Mouse (Mus musculus): ENCODE measurements at regions not wholly inside any gene's neighbourhood (a gene's known extent, or its start where the extent isn't known, plus 50 kb on each side); places are given as distances from the start of the nearest gene placed in this dataset.

- DNase-seq (ENCODE audit: low read depth, low spot score), result no peak
- Histone ChIP-seq H3K27ac (ENCODE audit: control insufficient read depth, low read depth, low read length) (no peak overlapping the region), H3K4me3 (ENCODE audit: control insufficient read depth in 1 of 2, insufficient read depth in 1 of 2, low read depth in 2 of 2, low read length in 2 of 2) (no peak overlapping the region), H3K9ac (ENCODE audit: control insufficient read depth, low read depth, low read length, poor library complexity, severe bottlenecking) (no peak overlapping the region), H3K27me3 (ENCODE audit: control insufficient read depth in 1 of 2, insufficient read depth in 2 of 2, low read length in 2 of 2) (no peaks in the 10 kb centered on the region), H3K79me2 (ENCODE audit: control insufficient read depth, insufficient read depth, low read length, poor library complexity) (no peaks in the 10 kb centered on the region), H3K36me3 (ENCODE audit: control insufficient read depth in 1 of 2, insufficient read depth in 2 of 2, low read length in 2 of 2) (no peaks in the 10 kb centered on the region), H3K4me1 (ENCODE audit: control insufficient read depth in 1 of 2, insufficient read depth in 2 of 2, low read length in 2 of 2) (no peaks in the 10 kb centered on the region), H3K9me3 (replicated peaks; ENCODE audit: insufficient read depth, low read length) (no peaks in the 10 kb centered on the region)
- TF ChIP-seq EP300 (IDR thresholded peaks at IDR 0.05; ENCODE audit: low read depth in 1 of 2, low read length in 2 of 2), result no peak
- TF ChIP-seq MXI1 (IDR thresholded peaks at IDR 0.05; ENCODE audit: low read depth, low read length), result no peak
- TF ChIP-seq TAL1 (IDR thresholded peaks at IDR 0.05; ENCODE audit: low read length), result no peak
- no peak for TF ChIP-seq CTCF (IDR thresholded peaks at IDR 0.05 in 2 of 3, conservative IDR thresholded peaks at IDR 0.05 in 1 of 3; ENCODE audit: control insufficient read depth in 1 of 3, insufficient read depth in 1 of 3, low read depth in 2 of 3, low read length in 3 of 3, poor library complexity in 1 of 3, severe bottlenecking in 1 of 3)
- no peak for TF ChIP-seq MAX (IDR thresholded peaks at IDR 0.05; ENCODE audit: low read length)
- TF ChIP-seq UBTF (IDR thresholded peaks at IDR 0.05; ENCODE audit: borderline replicate concordance, insufficient read depth, low read depth, low read length), result no peak
- TF ChIP-seq E2F4 (IDR thresholded peaks at IDR 0.05; ENCODE audit: borderline replicate concordance, low read depth, low read length), result no peak
- TF ChIP-seq MYC (IDR thresholded peaks at IDR 0.05; ENCODE audit: low read depth, low read length), result no peak
- TF ChIP-seq ZMIZ1 (IDR thresholded peaks at IDR 0.05; ENCODE audit: low read depth, low read length), result no peak
- no peak for TF ChIP-seq JUND (IDR thresholded peaks at IDR 0.05; ENCODE audit: low read depth, low read length)
- no peak for TF ChIP-seq POLR2A (IDR thresholded peaks at IDR 0.05; ENCODE audit: control insufficient read depth in 1 of 2, insufficient read depth in 1 of 2, low read depth in 1 of 2, low read length in 2 of 2, poor library complexity in 1 of 2)
- TF ChIP-seq ZKSCAN1 (IDR thresholded peaks at IDR 0.05; ENCODE audit: low read depth, low read length), result no peak
- TF ChIP-seq MYB (IDR thresholded peaks at IDR 0.05; ENCODE audit: low read depth, low read length), result no peak
- TF ChIP-seq NELFE (IDR thresholded peaks at IDR 0.05; ENCODE audit: low read depth, low read length), result no peak
- TF ChIP-seq RAD21 (IDR thresholded peaks at IDR 0.05; ENCODE audit: low read depth, low read length), result no peak
- TF ChIP-seq SIN3A (IDR thresholded peaks at IDR 0.05; ENCODE audit: low read length), result no peak
- TF ChIP-seq CHD2 (IDR thresholded peaks at IDR 0.05; ENCODE audit: low read length), result no peak
- TF ChIP-seq NRF1 (IDR thresholded peaks at IDR 0.05; ENCODE audit: insufficient read depth, low read depth, low read length, poor library complexity, severe bottlenecking), result no peak
Measured at GRCm38 (mm10) chr13:71053361-71054264, 212.0 kb upstream of the Adamts16 start.

- H3K9ac ChIP-seq (ENCODE audit: control insufficient read depth, low read depth, low read length, poor library complexity, severe bottlenecking), result no peak overlapping the region
- no peak for TF ChIP-seq TBP (IDR thresholded peaks at IDR 0.05; ENCODE audit: low read depth, low read length)
- TF ChIP-seq NRF1 (IDR thresholded peaks at IDR 0.05; ENCODE audit: insufficient read depth, low read depth, low read length, poor library complexity, severe bottlenecking), result no peak
- no peak for TF ChIP-seq ZKSCAN1 (IDR thresholded peaks at IDR 0.05; ENCODE audit: low read depth, low read length)
- TF ChIP-seq MAZ (IDR thresholded peaks at IDR 0.05; ENCODE audit: low read depth, low read length), result no peak
- no peak for TF ChIP-seq MEF2A (IDR thresholded peaks at IDR 0.05; ENCODE audit: extremely low read depth, insufficient replicate concordance, low read depth, low read length, poor library complexity, severe bottlenecking)
- TF ChIP-seq SMC3 (IDR thresholded peaks at IDR 0.05; ENCODE audit: low read depth, low read length), result no peak
- TF ChIP-seq ZNF384 (IDR thresholded peaks at IDR 0.05; ENCODE audit: low read depth, low read length), result no peak
- no peak for TF ChIP-seq UBTF (IDR thresholded peaks at IDR 0.05; ENCODE audit: borderline replicate concordance, insufficient read depth, low read depth, low read length)
- no peak for TF ChIP-seq BHLHE40 (IDR thresholded peaks at IDR 0.05; ENCODE audit: borderline replicate concordance, low read depth, low read length)
- TF ChIP-seq GABPA (IDR thresholded peaks at IDR 0.05; ENCODE audit: low read depth, low read length), result no peak
- no peak for TF ChIP-seq MAX (IDR thresholded peaks at IDR 0.05; ENCODE audit: low read length)
- TF ChIP-seq USF2 (IDR thresholded peaks at IDR 0.05; ENCODE audit: borderline replicate concordance in 1 of 2, insufficient read depth in 1 of 2, low read depth in 1 of 2, low read length in 2 of 2), result no peak
- no peak for TF ChIP-seq ELF1 (IDR thresholded peaks at IDR 0.05; ENCODE audit: low read depth, low read length)
- TF ChIP-seq ZC3H11A (IDR thresholded peaks at IDR 0.05; ENCODE audit: low read depth, low read length), result no peak
- TF ChIP-seq CHD1 (IDR thresholded peaks at IDR 0.05; ENCODE audit: low read depth, low read length), result no peak
- TF ChIP-seq EP300 (IDR thresholded peaks at IDR 0.05; ENCODE audit: low read depth in 1 of 2, low read length in 2 of 2), result no peak
- TF ChIP-seq KAT2A (conservative IDR thresholded peaks at IDR 0.05; ENCODE audit: low read depth, low read length), result no peak
- TF ChIP-seq TAL1 (IDR thresholded peaks at IDR 0.05; ENCODE audit: low read length), result no peak
- H3K4me3 ChIP-seq (ENCODE audit: control insufficient read depth in 1 of 2, insufficient read depth in 1 of 2, low read depth in 2 of 2, low read length in 2 of 2), result no peak overlapping the region
- no peaks in the 10 kb centered on the region for H3K79me2 ChIP-seq (ENCODE audit: control insufficient read depth, insufficient read depth, low read length, poor library complexity)
- DNase-seq (ENCODE audit: low read depth, low spot score), result no peak
- no peaks in the 10 kb centered on the region for H3K9me3 ChIP-seq (replicated peaks; ENCODE audit: insufficient read depth, low read length)
- no peaks in the 10 kb centered on the region for H3K4me1 ChIP-seq (ENCODE audit: control insufficient read depth in 1 of 2, insufficient read depth in 2 of 2, low read length in 2 of 2)
- H3K36me3 ChIP-seq (ENCODE audit: control insufficient read depth in 1 of 2, insufficient read depth in 2 of 2, low read length in 2 of 2), result no peaks in the 10 kb centered on the region
- H3K27me3 ChIP-seq (ENCODE audit: control insufficient read depth in 1 of 2, insufficient read depth in 2 of 2, low read length in 2 of 2), result no peaks in the 10 kb centered on the region
- no peak overlapping the region for H3K27ac ChIP-seq (ENCODE audit: control insufficient read depth, low read depth, low read length)
Measured at GRCm38 (mm10) chr13:71050646-71051045, 209.0 kb upstream of the Adamts16 start.
